Mouse (Mus musculus): ENCODE measurements around the gene Edc3.

DNA sequence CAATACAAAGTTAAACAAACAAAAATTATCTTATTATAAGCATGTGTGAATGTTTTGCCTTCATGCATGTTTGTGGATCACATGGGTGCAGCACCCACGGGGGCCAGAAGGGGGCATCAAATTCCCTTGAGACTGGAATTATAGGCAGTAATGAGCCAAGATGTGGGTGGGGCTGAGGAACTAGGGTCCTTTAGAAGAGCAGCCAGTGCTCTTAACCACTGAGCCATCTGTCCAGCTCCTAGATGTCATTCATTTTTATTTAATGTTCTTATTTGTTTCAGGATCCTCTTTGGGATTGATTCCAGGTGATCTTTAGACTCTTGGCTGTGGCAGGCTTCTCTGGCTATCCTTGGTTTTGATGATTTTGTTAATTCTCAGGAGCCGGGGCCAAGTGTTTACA, 20.2 kb upstream of the Edc3 start:
- no peak for TF ChIP-seq CTCF (IDR thresholded peaks at IDR 0.05; ENCODE audit: insufficient read depth, low read depth, low read length)
- no peak for TF ChIP-seq POLR2A (IDR thresholded peaks at IDR 0.05; ENCODE audit: insufficient read depth, low read depth, low read length)
